7 mouse cellular contexts compared by ENCODE assay signal in the genomic region with DNA sequence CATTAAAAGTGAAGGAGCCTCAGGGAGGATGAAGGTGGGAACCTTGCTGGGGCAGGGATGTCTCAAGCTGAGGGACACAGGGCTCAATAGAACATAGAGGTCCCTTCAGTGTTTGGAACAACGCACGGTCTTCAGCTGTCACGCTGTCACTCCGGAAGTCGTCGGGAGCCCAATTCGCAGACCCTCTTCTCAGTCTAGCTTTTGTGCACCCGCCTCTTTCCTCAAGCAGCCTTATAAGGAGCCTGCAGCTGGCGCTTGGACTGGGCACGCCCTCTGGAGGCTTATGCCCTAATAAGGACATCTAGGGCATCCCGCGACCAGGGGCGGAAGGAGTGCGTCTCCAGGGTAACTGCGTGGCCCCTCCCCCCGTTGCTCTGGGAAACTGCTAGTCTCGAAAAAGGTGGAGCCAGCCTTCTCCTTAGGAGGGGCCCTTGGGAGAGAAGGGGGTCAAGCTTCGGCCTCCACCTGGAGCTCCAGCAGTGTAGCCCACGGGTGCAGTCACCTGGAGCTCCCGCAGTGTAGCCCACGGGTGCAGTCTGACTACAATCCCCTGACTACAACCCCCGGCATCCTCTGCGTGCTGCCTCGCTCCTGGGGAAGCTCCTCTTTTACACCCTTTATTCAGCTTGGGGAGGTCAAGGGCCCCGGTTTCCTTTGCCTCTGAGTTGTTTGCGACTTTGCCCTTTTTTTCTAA. TPM values are rescaled to one million over a fixed set of nuclear protein-coding genes. Genes with fewer than 3 reads are reported as not detected.
DNase-seq lines count a peak whose midpoint lies in the region; ATAC-seq and TF ChIP-seq lines count a peak whose summit lies in the region.

No protein-coding gene starts in this region.

- peak; percentile 81 for TF ChIP-seq POLR2A in small intestine, adult 2 months (IDR thresholded peaks at IDR 0.05; ENCODE audit: low read depth, low read length)

- peaks cover 51% of the 10 kb centered on the region for H3K36me3 ChIP-seq in embryonic facial prominence, embryonic 10.5 days (replicated peaks)
- H3K36me3 ChIP-seq in intestine, postnatal 0 days (ENCODE audit: control insufficient read depth, insufficient read depth): peaks cover 39% of the 10 kb centered on the region
- H3K36me3 ChIP-seq in midbrain, embryonic 12.5 days: peaks cover 44% of the 10 kb centered on the region
- H3K36me3 ChIP-seq in small intestine, adult 2 months (ENCODE audit: control insufficient read depth, insufficient read depth, low read length): peaks cover 18% of the 10 kb centered on the region

- peak overlapping the region; percentile 80 for H3K4me2 ChIP-seq in intestine, postnatal 0 days (replicated peaks; ENCODE audit: low read depth)
- peak overlapping the region; percentile 67 for H3K4me2 ChIP-seq in midbrain, embryonic 12.5 days (replicated peaks)

- no peaks in the 10 kb centered on the region for H3K9me3 ChIP-seq in embryonic facial prominence, embryonic 10.5 days
- H3K9me3 ChIP-seq in intestine, postnatal 0 days (ENCODE audit: control insufficient read depth): no peaks in the 10 kb centered on the region
- H3K9me3 ChIP-seq in midbrain, embryonic 12.5 days: no peaks in the 10 kb centered on the region

- no peaks in the 10 kb centered on the region for H3K27me3 ChIP-seq in embryonic facial prominence, embryonic 10.5 days (replicated peaks; ENCODE audit: low read depth, poor library complexity, severe bottlenecking)
- no peaks in the 10 kb centered on the region for H3K27me3 ChIP-seq in intestine, postnatal 0 days (replicated peaks; ENCODE audit: control insufficient read depth, insufficient read depth, low read length)
- H3K27me3 ChIP-seq in midbrain, embryonic 12.5 days: no peaks in the 10 kb centered on the region
- no peaks in the 10 kb centered on the region for H3K27me3 ChIP-seq in small intestine, adult 2 months (ENCODE audit: control insufficient read depth, insufficient read depth, low read length)

- TF ChIP-seq CTCF in intestine, postnatal 0 days (IDR thresholded peaks at IDR 0.05; ENCODE audit: low read depth): peak; percentile 43
- no peak for TF ChIP-seq CTCF in small intestine, adult 2 months (IDR thresholded peaks at IDR 0.05; ENCODE audit: extremely low read depth, insufficient read length, insufficient replicate concordance, low read depth, low read length)

- H3K9ac ChIP-seq in intestine, postnatal 0 days (ENCODE audit: low read depth, low read length): no peak overlapping the region
- peak overlapping the region; percentile 62 for H3K9ac ChIP-seq in midbrain, embryonic 12.5 days (replicated peaks)

- DNase-seq in adrenal gland, adult 8-10 months: peak; percentile 96
- peak; percentile 98 for DNase-seq in embryonic facial prominence, embryonic 10.5 days (ENCODE audit: low spot score)
- peak; percentile 66 for DNase-seq in gonadal fat pad, adult 2 months (ENCODE audit: low read depth)
- peak; percentile 97 for DNase-seq in left cerebral cortex, postnatal 4 days

- under 1% methylated on average over 26 of the region's 26 CpGs for WGBS in embryonic facial prominence, embryonic 10.5 days
- under 1% methylated on average over 26 of the region's 26 CpGs for WGBS in intestine, postnatal 0 days
- WGBS in midbrain, embryonic 12.5 days: 0% methylated on average over 26 of the region's 26 CpGs
- 1% methylated on average over 26 of the region's 26 CpGs for WGBS in small intestine, adult 2 months

- peaks cover 50% of the 10 kb centered on the region for H3K4me1 ChIP-seq in embryonic facial prominence, embryonic 10.5 days
- 0 out of 2 replicates have a peak, but pooled peaks cover 2% of the 10 kb centered on the region for H3K4me1 ChIP-seq in intestine, postnatal 0 days (replicated peaks; ENCODE audit: control insufficient read depth, insufficient read depth, low read length)
- H3K4me1 ChIP-seq in midbrain, embryonic 12.5 days: peaks cover 31% of the 10 kb centered on the region
- peaks cover 12% of the 10 kb centered on the region; the same call in 1 of the 2 replicates for H3K4me1 ChIP-seq in small intestine, adult 2 months (ENCODE audit: control insufficient read depth, insufficient read depth, insufficient read length, low read length)

- H3K4me3 ChIP-seq in embryonic facial prominence, embryonic 10.5 days: peak overlapping the region; percentile 89
- H3K4me3 ChIP-seq in intestine, postnatal 0 days (ENCODE audit: low read depth, low read length): peak overlapping the region; percentile 44
- peak overlapping the region; percentile 53 for H3K4me3 ChIP-seq in midbrain, embryonic 12.5 days
- peak overlapping the region; percentile 90 for H3K4me3 ChIP-seq in small intestine, adult 2 months (ENCODE audit: low read depth, low read length)

- peak; percentile 69 for ATAC-seq in intestine, postnatal 0 days
- peak; percentile 80 for ATAC-seq in midbrain, embryonic 12.5 days (ENCODE audit: low FRiP score, low read depth)

- intact Hi-C loops in left cerebral cortex, postnatal 4 days (cut with DNase I): no loop called here

- peak overlapping the region; percentile 97 for H3K27ac ChIP-seq in embryonic facial prominence, embryonic 10.5 days (replicated peaks)
- peak overlapping the region; percentile 89 for H3K27ac ChIP-seq in intestine, postnatal 0 days (ENCODE audit: low read depth, low read length)
- H3K27ac ChIP-seq in midbrain, embryonic 12.5 days (replicated peaks): peak overlapping the region; percentile 99
- peak overlapping the region; percentile 99 for H3K27ac ChIP-seq in small intestine, adult 2 months (ENCODE audit: insufficient read depth, low read depth, low read length)

RNA-seq across cellular contexts. Expression of a gene that starts 0.8 kb away (rescaled TPM):
- 10 to 100 TPM; 25.8 to 40.4 (median 33.8) TPM for total RNA-seq in adrenal gland, adult 8-10 months (2022)
- polyA plus RNA-seq in embryonic facial prominence, embryonic 10.5 days (2016; fragmentation: Nextera tagmentation; extraction: Ambion mirVana): 41.1 and 45.1 TPM in 2 replicates
- polyA plus RNA-seq in gonadal fat pad, adult 2 months (2012; rRNA removed): 77.2 and 85.6 TPM in 2 replicates
- polyA plus RNA-seq in intestine, postnatal 0 days (2015; fragmentation: Nextera tagmentation; extraction: Ambion mirVana): 12.4 and 14.4 TPM in 2 replicates
- total RNA-seq in left cerebral cortex, postnatal 4 days (2021): 10 to 100 TPM; 40.2 to 43.7 TPM
- 47.7 and 50.1 TPM in 2 replicates for polyA plus RNA-seq in midbrain, embryonic 12.5 days (2016; fragmentation: Nextera tagmentation; extraction: Ambion mirVana)
- 19.9 and 29.1 TPM in 2 replicates for polyA plus RNA-seq in small intestine, adult 2 months (2012; rRNA removed)

RNA-seq across cellular contexts. Expression of a gene that starts 1.2 kb away (rescaled TPM):
- total RNA-seq in adrenal gland, adult 8-10 months (2022): 100 to 1,000 TPM; 711 to 770 (median 737) TPM
- 3,028 and 3,069 TPM in 2 replicates for polyA plus RNA-seq in embryonic facial prominence, embryonic 10.5 days (2016; fragmentation: Nextera tagmentation; extraction: Ambion mirVana)
- polyA plus RNA-seq in gonadal fat pad, adult 2 months (2012; rRNA removed): 410 and 421 TPM in 2 replicates
- polyA plus RNA-seq in intestine, postnatal 0 days (2015; fragmentation: Nextera tagmentation; extraction: Ambion mirVana): 1,685 and 1,786 TPM in 2 replicates
- total RNA-seq in left cerebral cortex, postnatal 4 days (2021): 1,000 to 10,000 TPM; 2,142 to 2,227 TPM
- 3,169 and 3,187 TPM in 2 replicates for polyA plus RNA-seq in midbrain, embryonic 12.5 days (2016; fragmentation: Nextera tagmentation; extraction: Ambion mirVana)
- 320 and 703 TPM in 2 replicates for polyA plus RNA-seq in small intestine, adult 2 months (2012; rRNA removed)

RNA-seq across cellular contexts. Expression of a gene that starts 14.6 kb away (rescaled TPM):
- 10 to 100 TPM in 1 of 4 experiments, 1 to 10 TPM in 3; 2.2 to 10.4 (median 5.4) TPM for total RNA-seq in adrenal gland, adult 8-10 months (2022)
- polyA plus RNA-seq in embryonic facial prominence, embryonic 10.5 days (2016; fragmentation: Nextera tagmentation; extraction: Ambion mirVana): not detected in 2 replicates
- polyA plus RNA-seq in gonadal fat pad, adult 2 months (2012; rRNA removed): 1.9 and 3.0 TPM in 2 replicates
- polyA plus RNA-seq in intestine, postnatal 0 days (2015; fragmentation: Nextera tagmentation; extraction: Ambion mirVana): not detected in 2 replicates
- total RNA-seq in left cerebral cortex, postnatal 4 days (2021): 1 to 10 TPM; 9.3 to 9.6 TPM
- polyA plus RNA-seq in midbrain, embryonic 12.5 days (2016; fragmentation: Nextera tagmentation; extraction: Ambion mirVana): 0.22 TPM in 1 of 2 replicates, not detected in the other
- 0.19 TPM in 1 of 2 replicates, not detected in the other for polyA plus RNA-seq in small intestine, adult 2 months (2012; rRNA removed)

RNA-seq across cellular contexts. Expression of a gene that starts 15.3 kb away (rescaled TPM):
- 100 to 1,000 TPM in 2 of 4 experiments, 10 to 100 TPM in 2; 64.9 to 173 (median 105) TPM for total RNA-seq in adrenal gland, adult 8-10 months (2022)
- polyA plus RNA-seq in embryonic facial prominence, embryonic 10.5 days (2016; fragmentation: Nextera tagmentation; extraction: Ambion mirVana): 75.8 and 80.6 TPM in 2 replicates
- polyA plus RNA-seq in gonadal fat pad, adult 2 months (2012; rRNA removed): 73.5 and 79.0 TPM in 2 replicates
- 39.4 and 40.7 TPM in 2 replicates for polyA plus RNA-seq in intestine, postnatal 0 days (2015; fragmentation: Nextera tagmentation; extraction: Ambion mirVana)
- 10 to 100 TPM; 23.7 to 25.4 TPM for total RNA-seq in left cerebral cortex, postnatal 4 days (2021)
- 57.9 and 68.9 TPM in 2 replicates for polyA plus RNA-seq in midbrain, embryonic 12.5 days (2016; fragmentation: Nextera tagmentation; extraction: Ambion mirVana)
- polyA plus RNA-seq in small intestine, adult 2 months (2012; rRNA removed): 22.4 and 26.5 TPM in 2 replicates

RNA-seq across cellular contexts. Expression of a gene that starts 20.7 kb away (rescaled TPM):
- 1 to 10 TPM; 1.1 to 2.2 (median 1.6) TPM for total RNA-seq in adrenal gland, adult 8-10 months (2022)
- polyA plus RNA-seq in embryonic facial prominence, embryonic 10.5 days (2016; fragmentation: Nextera tagmentation; extraction: Ambion mirVana): 1.1 and 1.5 TPM in 2 replicates
- polyA plus RNA-seq in gonadal fat pad, adult 2 months (2012; rRNA removed): 2.2 and 2.3 TPM in 2 replicates
- polyA plus RNA-seq in intestine, postnatal 0 days (2015; fragmentation: Nextera tagmentation; extraction: Ambion mirVana): 0.85 and 0.92 TPM in 2 replicates
- total RNA-seq in left cerebral cortex, postnatal 4 days (2021): 1 to 10 TPM; 1.3 to 2.1 TPM
- polyA plus RNA-seq in midbrain, embryonic 12.5 days (2016; fragmentation: Nextera tagmentation; extraction: Ambion mirVana): 3.6 and 3.9 TPM in 2 replicates
- polyA plus RNA-seq in small intestine, adult 2 months (2012; rRNA removed): 8.2 and 10.2 TPM in 2 replicates

Comparison
In these comparisons a context has a peak if more than half of its experiments do, and no peak if none do; other contexts are left out.
1. Peak in every context shown above with its lines: DNase-seq, ATAC-seq, H3K4me3 ChIP-seq and H3K27ac ChIP-seq.